Mouse (Mus musculus) hindbrain, postnatal 0 days (tissue): ENCODE data around the gene Zgpat. TPM values are rescaled to one million over a fixed set of nuclear protein-coding genes. Genes with fewer than 3 reads are reported as not detected.

Source experiments
- ATAC-seq: fragments of 200-750 bp; cut with Nextera tagmentation; 2 replicates; pipeline ENCODE4 v1.8.0; 2017; ENCODE audit warnings: mild to moderate bottlenecking, moderate TSS enrichment, moderate library complexity
- DNase-seq: peaks from one replicate; pipeline ENCODE4 v3.0.0-alpha.2; 2015; ENCODE audit warnings: low spot score
- H3K27ac ChIP-seq: fragments of 300-500 bp; sonication (generic); 2 replicates; pipeline ENCODE4 v1.5.1; 2014; ENCODE audit warnings: mild to moderate bottlenecking
- H3K27me3 ChIP-seq: fragments of 300-500 bp; sonication (generic); 2 replicates; pipeline ENCODE4 v1.6.1; 2014; ENCODE audit warnings: low read length, mixed read lengths; ENCODE audit not compliant: insufficient read depth
- H3K36me3 ChIP-seq: fragments of 300-500 bp; sonication (generic); 2 replicates; pipeline ENCODE4 v1.6.1; 2014; ENCODE audit warnings: low read length, mixed read lengths; ENCODE audit not compliant: insufficient read depth
- H3K4me1 ChIP-seq: fragments of 300-500 bp; sonication (generic); 2 replicates; pipeline ENCODE4 v1.6.1; 2014; ENCODE audit warnings: antibody characterized with exemption, low read length, mixed read lengths; ENCODE audit not compliant: insufficient read depth
- H3K4me2 ChIP-seq: fragments of 300-500 bp; sonication (generic); 2 replicates; pipeline ENCODE4 v1.6.1; 2014; ENCODE audit warnings: low read depth, mild to moderate bottlenecking, low read length, moderate library complexity, mixed read lengths
- H3K4me3 ChIP-seq: fragments of 300-500 bp; sonication (generic); 2 replicates; pipeline ENCODE4 v1.5.1; 2014; ENCODE audit warnings: low read length
- H3K9ac ChIP-seq: fragments of 300-500 bp; sonication (generic); replicated peaks from 2 replicates; pipeline ENCODE4 v1.6.1; 2014; ENCODE audit warnings: mild to moderate bottlenecking, low read length, moderate library complexity, mixed read lengths
- H3K9me3 ChIP-seq: fragments of 300-500 bp; sonication (generic); 2 replicates; pipeline ENCODE4 v1.6.1; 2016; ENCODE audit warnings: low read length, mixed read lengths
- CTCF ChIP-seq: IDR thresholded peaks from 2 replicates; pipeline ENCODE4 v1.5.1; 2016; ENCODE audit warnings: antibody characterized with exemption, control low read depth, low read depth
- WGBS: fragments of 180-500 bp; shearing (Covaris S2); extraction: QIAGEN DNeasy Blood & Tissue Kit; methylation state at CpG from one replicate; pipeline ENCODE4 v1.1.7; 2014; 5-methylcytosine and 5-hydroxymethylcytosine counted together
- polyA plus RNA-seq: library from polyadenylated mRNA; unstranded; fragments of >200 nt; fragmentation: Nextera tagmentation; extraction: Ambion mirVana; gene quantifications from 2 replicates; pipeline ENCODE4 v1.2.1, GENCODE M21; 2015
- total RNA-seq: library from RNA; depleted of rRNA; stranded (reverse); fragments of >200 nt; gene quantifications from 2 replicates; pipeline ENCODE4 v1.2.3, GENCODE M21; 2014; rRNA removed

The Zgpat gene
- total RNA-seq (66.3 and 85.3 TPM in 2 replicates), polyA plus RNA-seq (37.5 and 40.6 TPM in 2 replicates)

GRCm38 (mm10) chr2:181364860-181365596, at the start of gene Zgpat, which contains the start of gene Arfrp1:
TSS of gene Zgpat (plus strand) at chr2:181364928.
TSS of gene Arfrp1 (minus strand) at chr2:181365404.
- DNase-seq (peak; percentile 93), ATAC-seq (peak; percentile 93)
- H3K4me3 ChIP-seq, result peak within 1 kb of the TSS; percentile 73
- H3K4me1 ChIP-seq, result peaks cover 23% of the 10 kb centered on the region; the same call in 1 of the 2 replicates
- no peaks in the 10 kb centered on the region for H3K27me3 ChIP-seq
- H3K4me2 ChIP-seq, result peak within 1 kb of the TSS; percentile 96
- under 1% methylated on average over 65 of the region's 71 CpGs for WGBS
- H3K36me3 ChIP-seq, result peaks cover 21% of the 10 kb centered on the region
- peak within 1 kb of the TSS; percentile 70 for H3K9ac ChIP-seq
- H3K9me3 ChIP-seq, result no peaks in the 10 kb centered on the region
- no peak; the same call in 1 of the 2 replicates for TF ChIP-seq CTCF
- H3K27ac ChIP-seq, result peak within 1 kb of the TSS; percentile 91

GRCm38 (mm10) chr2:181319248-181320102, 45.3 kb upstream of the Zgpat start, which contains the start of gene Rtel1:
TSS of gene Rtel1 (plus strand) at chr2:181319739.
- Histone ChIP-seq H3K27me3 (no peaks in the 10 kb centered on the region), H3K4me3 (peak within 1 kb of the TSS; percentile 63), H3K27ac (peak within 1 kb of the TSS; percentile 64), H3K36me3 (peaks cover 24% of the 10 kb centered on the region), H3K4me1 (0 out of 2 replicates have a peak, but pooled peaks cover 6% of the 10 kb centered on the region), H3K4me2 (peak within 1 kb of the TSS; percentile 77), H3K9ac (peak within 1 kb of the TSS; percentile 55), H3K9me3 (no peaks in the 10 kb centered on the region)
- WGBS, result 5% methylated on average over 40 of the region's 40 CpGs
- peak; percentile 38; the same call in 1 of the 2 replicates for TF ChIP-seq CTCF
- ATAC-seq (peak; percentile 96), DNase-seq (peak; percentile 94)

GRCm38 (mm10) chr2:181320103-181320499, 44.6 kb upstream of the Zgpat start:
- H3K9ac ChIP-seq, result peak overlapping the region; percentile 55
- H3K4me2 ChIP-seq, result peak overlapping the region; percentile 77
- DNase-seq (no peak), ATAC-seq (no peak)
- H3K9me3 ChIP-seq, result no peaks in the 10 kb centered on the region
- peaks cover 24% of the 10 kb centered on the region for H3K36me3 ChIP-seq
- H3K4me3 ChIP-seq, result peak overlapping the region; percentile 63
- H3K27me3 ChIP-seq, result no peaks in the 10 kb centered on the region
- 18% methylated on average over 7 of the region's 7 CpGs for WGBS
- H3K27ac ChIP-seq, result 0 out of 2 replicates have a peak overlapping the region, but pooled peaks have one; percentile 64
- 0 out of 2 replicates have a peak, but pooled peaks have one; percentile 5 for TF ChIP-seq CTCF
- 0 out of 2 replicates have a peak, but pooled peaks cover 6% of the 10 kb centered on the region for H3K4me1 ChIP-seq

- Histone ChIP-seq H3K4me3 (no peak overlapping the region), H3K4me2 (no peak overlapping the region), H3K9me3 (no peaks in the 10 kb centered on the region), H3K27ac (no peak overlapping the region), H3K9ac (no peak overlapping the region), H3K4me1 (0 out of 2 replicates have a peak, but pooled peaks cover 6% of the 10 kb centered on the region), H3K36me3 (peaks cover 24% of the 10 kb centered on the region), H3K27me3 (no peaks in the 10 kb centered on the region)
- WGBS, result 73% methylated on average over 5 of the region's 5 CpGs
- no peak for TF ChIP-seq CTCF
- ATAC-seq (no peak), DNase-seq (no peak)
Observed at GRCm38 (mm10) chr2:181322136-181322535, 42.6 kb upstream of the Zgpat start.

- Histone ChIP-seq H3K9me3 (no peaks in the 10 kb centered on the region), H3K4me2 (no peak overlapping the region), H3K36me3 (peaks cover 44% of the 10 kb centered on the region), H3K27ac (no peak overlapping the region), H3K27me3 (no peaks in the 10 kb centered on the region), H3K9ac (no peak overlapping the region), H3K4me3 (no peak overlapping the region), H3K4me1 (no peaks in the 10 kb centered on the region)
- 93% methylated on average over 2 of the region's 2 CpGs for WGBS
- ATAC-seq, result no peak
- no peak for TF ChIP-seq CTCF
- DNase-seq, result no peak
Observed at GRCm38 (mm10) chr2:181326098-181326497, 38.6 kb upstream of the Zgpat start.

- Histone ChIP-seq H3K36me3 (peaks cover 46% of the 10 kb centered on the region), H3K9me3 (no peaks in the 10 kb centered on the region), H3K4me3 (no peak overlapping the region), H3K9ac (no peak overlapping the region), H3K27ac (no peak overlapping the region), H3K4me2 (no peak overlapping the region), H3K27me3 (no peaks in the 10 kb centered on the region), H3K4me1 (no peaks in the 10 kb centered on the region)
- no peak for TF ChIP-seq CTCF
- no peak for ATAC-seq
- no peak for DNase-seq
Observed at GRCm38 (mm10) chr2:181332542-181332941, 32.2 kb upstream of the Zgpat start.
